25 mouse cellular contexts compared by ENCODE assay signal in the genomic region with DNA sequence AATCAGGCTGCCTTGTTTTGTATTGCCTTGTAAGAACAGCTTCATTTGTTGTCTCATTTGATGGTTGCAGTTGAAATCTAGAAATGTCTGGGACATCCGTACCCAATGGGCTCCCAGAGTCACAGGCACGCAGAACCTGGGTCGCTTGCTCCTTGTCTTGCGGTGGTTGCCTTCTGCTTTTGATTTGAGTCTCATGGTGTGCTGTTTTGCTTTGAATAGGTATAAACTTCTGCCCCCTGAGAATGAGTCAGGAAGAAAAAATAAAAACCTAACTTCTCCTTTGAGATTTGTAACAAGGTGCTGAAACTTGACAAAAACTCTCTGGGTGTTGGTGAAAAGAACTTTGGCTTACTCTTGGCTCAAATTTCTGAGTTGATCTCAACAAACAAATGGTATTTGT.
"Had no signal": no experiment of that assay in that cellular context is flagged by ENCODE, and none has a peak within 500 bp of the region (broad histone marks: within the 10 kb centered on the region; RNA-seq: fewer than 3 reads in every experiment).

No protein-coding gene starts in this region.

- H3K4me1 ChIP-seq: hindbrain, embryonic 13.5 days; hindbrain, embryonic 15.5 days; kidney, embryonic 15.5 days had no signal

- H3K9me3 ChIP-seq: heart, embryonic 13.5 days; heart, embryonic 15.5 days; hindbrain, embryonic 13.5 days; hindbrain, embryonic 15.5 days; kidney, embryonic 15.5 days; limb, embryonic 10.5 days; limb, embryonic 12.5 days had no signal

- DNase-seq: gastrocnemius, adult 2 months; gastrocnemius, postnatal 10 days; gastrocnemius, postnatal 25 days; heart, adult 2 months; heart, postnatal 14 days; heart, postnatal 36 days; kidney, adult 11 months; kidney, adult 2 months; kidney, adult 9 months; kidney, postnatal 14 days; kidney, postnatal 4 days; layer of hippocampus, adult 9-11 months; layer of hippocampus, postnatal 36 days; liver had no signal

- H3K4me3 ChIP-seq: gastrocnemius, adult 2 months; heart, adult 2 months; heart, embryonic 13.5 days; heart, embryonic 15.5 days; hindbrain, embryonic 13.5 days; hindbrain, embryonic 15.5 days; kidney, embryonic 15.5 days; limb, embryonic 10.5 days; limb, embryonic 12.5 days had no signal

- H3K9ac ChIP-seq: heart, embryonic 13.5 days; heart, embryonic 15.5 days; hindbrain, embryonic 13.5 days; hindbrain, embryonic 15.5 days; kidney, embryonic 15.5 days; limb, embryonic 12.5 days had no signal

- H3K27ac ChIP-seq: gastrocnemius, adult 2 months; heart, adult 2 months; heart, embryonic 13.5 days; heart, embryonic 15.5 days; hindbrain, embryonic 13.5 days; hindbrain, embryonic 15.5 days; hindbrain, postnatal 0 days; kidney, embryonic 15.5 days; kidney, postnatal 0 days; limb, embryonic 10.5 days; limb, embryonic 12.5 days had no signal

- ATAC-seq: hindbrain, postnatal 0 days; intestine, embryonic 16.5 days had no signal

- H3K36me3 ChIP-seq: heart, embryonic 13.5 days; heart, embryonic 15.5 days; hindbrain, embryonic 13.5 days; hindbrain, embryonic 15.5 days; kidney, embryonic 15.5 days; limb, embryonic 10.5 days; limb, embryonic 12.5 days had no signal

- H3K27me3 ChIP-seq: heart, embryonic 13.5 days; heart, embryonic 15.5 days; hindbrain, embryonic 13.5 days; hindbrain, embryonic 15.5 days; kidney, embryonic 15.5 days; limb, embryonic 12.5 days had no signal

- H3K4me2 ChIP-seq: heart, embryonic 11.5 days; heart, embryonic 13.5 days; heart, embryonic 15.5 days; hindbrain, embryonic 13.5 days; hindbrain, embryonic 15.5 days; kidney, embryonic 15.5 days; limb, embryonic 12.5 days had no signal
